Mouse (Mus musculus): ENCODE data around the gene Lhpp.

The Lhpp gene

GRCm38 (mm10) chr7:132682336-132682735 is 71.9 kb downstream of the Lhpp start:
- DNase-seq (ENCODE audit: low spot score in 2 of 2) = no peak

GRCm38 (mm10) chr7:132682901-132683300 is 72.5 kb downstream of the Lhpp start:
- no peak for DNase-seq (ENCODE audit: low spot score in 2 of 2)

- DNase-seq (ENCODE audit: low spot score in 2 of 2) = peak; percentile 39 to 71
Observed at GRCm38 (mm10) chr7:132683923-132684322, 73.5 kb downstream of the Lhpp start.

GRCm38 (mm10) chr7:132686515-132686914 is 76.1 kb downstream of the Lhpp start:
- DNase-seq (ENCODE audit: low spot score in 2 of 2) = no peak

GRCm38 (mm10) chr7:132687897-132688296 is 77.5 kb downstream of the Lhpp start:
- no peak for DNase-seq (ENCODE audit: low spot score in 2 of 2)

GRCm38 (mm10) chr7:132688721-132689120 is 78.3 kb downstream of the Lhpp start:
- DNase-seq (ENCODE audit: low spot score in 2 of 2) = peak; percentile 24 to 40

- DNase-seq (ENCODE audit: low spot score in 2 of 2) = no peak
Observed at GRCm38 (mm10) chr7:132689722-132690121, 79.3 kb downstream of the Lhpp start.

- no peak for DNase-seq (ENCODE audit: low spot score in 2 of 2)
Observed at GRCm38 (mm10) chr7:132690716-132691472, 80.5 kb downstream of the Lhpp start.

- no peak for DNase-seq (ENCODE audit: low spot score in 2 of 2)
Observed at GRCm38 (mm10) chr7:132692719-132693118, 82.3 kb downstream of the Lhpp start.

GRCm38 (mm10) chr7:132693561-132693960 is 83.1 kb downstream of the Lhpp start:
- DNase-seq (ENCODE audit: low spot score in 2 of 2) = no peak

GRCm38 (mm10) chr7:132697258-132697796 is 86.9 kb downstream of the Lhpp start:
- DNase-seq (ENCODE audit: low spot score in 2 of 2) = no peak

- DNase-seq (ENCODE audit: low spot score in 2 of 2) = no peak
Observed at GRCm38 (mm10) chr7:132698737-132699136, 88.3 kb downstream of the Lhpp start.

- no peak for DNase-seq (ENCODE audit: low spot score in 2 of 2)
Observed at GRCm38 (mm10) chr7:132699165-132699564, 88.7 kb downstream of the Lhpp start.

- no peak for DNase-seq (ENCODE audit: low spot score in 2 of 2)
Observed at GRCm38 (mm10) chr7:132699639-132700038, 89.2 kb downstream of the Lhpp start.

GRCm38 (mm10) chr7:132700107-132700506 is 89.7 kb downstream of the Lhpp start:
- DNase-seq (ENCODE audit: low spot score in 2 of 2) = no peak

- DNase-seq (ENCODE audit: low spot score in 2 of 2) = no peak
Observed at GRCm38 (mm10) chr7:132701412-132701811, 91.0 kb downstream of the Lhpp start.

GRCm38 (mm10) chr7:132702024-132702423 is 91.6 kb downstream of the Lhpp start:
- no peak for DNase-seq (ENCODE audit: low spot score in 2 of 2)

GRCm38 (mm10) chr7:132702492-132703070 is 92.1 kb downstream of the Lhpp start:
- no peak for DNase-seq (ENCODE audit: low spot score in 2 of 2)

- DNase-seq (ENCODE audit: low spot score in 2 of 2) = no peak
Observed at GRCm38 (mm10) chr7:132703515-132704309, 93.3 kb downstream of the Lhpp start.

GRCm38 (mm10) chr7:132704310-132704875 is 94.0 kb downstream of the Lhpp start:
- DNase-seq (ENCODE audit: low spot score in 2 of 2) = no peak

- DNase-seq (ENCODE audit: low spot score in 2 of 2) = no peak
Observed at GRCm38 (mm10) chr7:132705130-132705529, 94.7 kb downstream of the Lhpp start.

- no peak for DNase-seq (ENCODE audit: low spot score in 2 of 2)
Observed at GRCm38 (mm10) chr7:132711579-132711978, 101.1 kb downstream of the Lhpp start.

Measured in heart, adult 9 months (tissue).